Mouse (Mus musculus): ENCODE measurements around the gene Fndc1.

Fndc1 gene

DNA sequence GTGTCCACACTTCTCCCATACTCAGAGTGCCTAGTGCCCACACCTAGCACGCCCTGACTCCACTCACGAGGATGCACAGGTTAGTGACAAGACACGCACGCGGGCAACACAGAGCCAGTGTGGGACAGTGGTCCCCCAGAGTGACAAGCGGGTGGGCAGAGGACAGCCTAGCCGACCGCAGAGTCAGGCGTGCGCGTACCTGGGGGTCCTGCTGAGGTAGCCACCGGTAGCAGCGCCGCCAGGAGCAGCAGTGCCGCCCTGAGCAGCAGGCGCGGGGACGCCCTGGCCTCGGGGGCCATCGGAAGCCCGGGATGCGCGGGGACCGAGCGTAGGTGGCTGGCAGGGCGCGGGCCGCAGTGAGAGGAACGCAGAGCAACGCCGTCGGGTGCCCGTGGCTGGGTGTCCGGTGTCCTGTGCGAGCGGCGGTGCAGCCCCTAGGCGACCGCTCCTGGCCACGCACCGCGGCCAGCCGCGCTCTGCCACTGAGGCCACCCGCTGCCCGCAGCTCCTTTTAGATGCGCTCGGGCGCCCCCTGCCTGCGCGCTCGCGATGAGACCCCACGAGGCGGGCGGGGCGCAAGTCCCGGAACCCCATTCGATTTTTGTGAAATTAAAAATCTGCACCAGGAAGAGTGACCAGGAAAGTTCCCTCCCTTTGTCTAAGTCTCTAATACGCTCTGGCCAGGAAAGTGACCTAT, at the start of gene Fndc1:
TSS of gene Fndc1 (minus strand) at position 484 of the 697 bp plus-strand sequence.
- peak; percentile 72 for DNase-seq

DNA sequence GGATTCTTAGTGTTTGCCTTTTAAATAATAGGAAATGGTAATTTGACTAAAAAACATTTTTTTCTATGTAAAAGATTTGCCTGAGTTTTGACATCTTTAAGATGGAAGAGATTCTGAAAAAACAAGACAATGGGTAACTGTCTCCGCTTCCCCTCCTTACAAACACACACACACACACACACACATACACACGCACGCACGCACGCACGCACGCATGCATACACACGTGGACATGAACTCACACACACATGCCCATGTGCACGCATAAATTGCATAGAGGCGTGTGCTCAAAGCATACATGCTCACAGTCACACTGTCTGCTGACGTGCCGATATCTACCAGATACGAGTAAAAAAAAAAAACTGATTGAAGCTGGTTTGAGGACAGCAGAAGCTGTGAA, 49.4 kb upstream of the Fndc1 start:
- no peak for DNase-seq

DNA sequence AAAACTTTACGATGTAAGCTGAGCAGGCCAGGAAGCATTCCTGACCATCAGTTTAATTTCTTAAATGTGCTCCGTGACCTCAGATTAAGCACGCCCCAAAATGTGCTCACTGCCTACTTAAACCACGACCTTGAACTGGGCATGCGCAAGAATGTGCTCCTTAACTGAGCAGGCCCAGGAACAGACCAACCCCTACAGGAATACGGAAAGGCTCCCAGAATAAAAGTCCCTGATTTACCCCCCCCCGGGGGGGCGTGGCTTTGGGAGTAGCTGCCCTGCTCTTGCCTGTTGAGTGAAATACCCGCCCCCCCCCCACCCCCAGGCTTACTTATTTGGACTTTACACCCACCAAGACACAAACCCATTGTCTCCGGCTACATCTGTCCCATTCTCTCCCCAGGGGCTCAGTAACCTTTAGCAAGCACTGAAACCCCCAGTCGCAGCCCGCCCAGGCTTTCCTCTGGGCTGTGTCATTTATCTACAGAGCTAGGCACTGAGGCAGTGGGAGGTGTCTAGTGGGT, 48.9 kb upstream of the Fndc1 start:
- peak; percentile 52 for DNase-seq

DNA sequence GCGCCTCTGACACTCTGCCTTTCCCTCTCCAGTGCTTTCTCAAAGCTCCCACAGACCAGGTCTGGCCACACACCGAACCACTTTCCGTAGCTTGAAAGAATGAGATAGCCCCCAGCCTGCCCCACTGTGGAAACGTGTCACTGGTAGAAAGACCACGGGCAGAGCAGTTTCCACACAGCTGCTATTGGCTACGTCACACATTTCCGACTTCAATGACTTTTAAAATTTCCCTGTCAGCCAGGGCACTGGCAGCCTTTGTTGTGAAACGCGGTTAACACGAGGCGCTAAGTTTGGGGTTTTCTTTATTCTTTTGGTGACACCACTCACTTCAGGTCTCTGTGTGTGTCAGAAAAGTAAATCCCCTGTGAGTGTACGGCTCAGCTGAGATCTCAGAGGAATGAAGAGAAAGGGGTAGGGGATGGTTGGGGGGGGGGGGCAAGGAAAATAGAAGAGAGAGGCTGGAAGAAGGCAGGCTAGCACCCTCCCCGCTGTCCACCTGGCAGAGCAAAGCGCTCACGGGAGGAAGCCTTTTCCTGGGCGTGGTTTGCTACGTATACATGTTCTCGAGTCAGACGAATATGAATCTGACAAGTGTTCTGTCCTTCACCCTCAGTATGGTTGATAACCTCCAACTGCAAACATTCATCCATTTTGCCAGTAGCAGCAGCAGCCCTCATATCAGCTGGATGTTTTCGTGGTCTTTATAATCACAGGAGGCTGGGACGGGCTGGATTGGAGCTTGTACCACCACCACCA, 47.9 kb upstream of the Fndc1 start:
- DNase-seq = peak; percentile 25

DNA sequence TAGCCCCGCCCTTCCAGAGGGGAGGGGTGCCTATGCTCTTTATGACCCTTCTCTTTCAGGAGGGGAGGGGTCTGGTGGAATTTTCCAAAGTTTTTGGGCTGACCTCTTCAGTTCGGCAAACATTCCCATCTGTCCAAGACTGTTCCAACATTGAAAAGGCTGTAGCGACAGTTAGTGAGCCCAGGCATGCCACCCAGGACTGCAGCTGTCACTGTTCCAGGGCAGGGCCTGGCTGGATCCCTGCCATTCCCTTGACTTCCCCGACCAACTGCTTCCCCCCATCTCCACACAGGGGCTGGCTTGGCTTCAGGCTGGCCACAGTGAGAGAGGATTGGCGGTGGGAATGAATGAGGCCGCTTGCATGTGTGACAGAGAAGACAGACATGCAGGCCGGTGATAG, 46.3 kb upstream of the Fndc1 start:
- DNase-seq = no peak

DNA sequence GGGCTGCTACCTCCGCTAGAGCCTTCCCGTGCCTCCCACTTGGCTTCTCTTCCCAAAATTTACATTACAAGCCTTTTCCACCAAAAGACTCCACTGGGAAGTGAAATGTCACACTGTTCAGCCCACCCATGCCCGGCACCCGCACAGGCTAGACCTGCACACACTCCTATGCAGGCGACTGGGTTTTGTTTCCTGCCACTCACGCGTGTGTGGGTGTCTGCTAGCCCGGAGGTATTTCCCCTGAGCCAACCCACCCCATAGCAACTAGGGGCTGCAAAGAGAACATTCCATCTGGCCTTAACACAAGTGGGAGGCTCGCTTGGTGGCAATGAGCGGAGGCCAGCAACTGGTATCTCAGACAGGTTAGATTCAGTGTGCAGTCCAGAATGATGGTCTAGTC, 44.7 kb upstream of the Fndc1 start:
- no peak for DNase-seq

DNA sequence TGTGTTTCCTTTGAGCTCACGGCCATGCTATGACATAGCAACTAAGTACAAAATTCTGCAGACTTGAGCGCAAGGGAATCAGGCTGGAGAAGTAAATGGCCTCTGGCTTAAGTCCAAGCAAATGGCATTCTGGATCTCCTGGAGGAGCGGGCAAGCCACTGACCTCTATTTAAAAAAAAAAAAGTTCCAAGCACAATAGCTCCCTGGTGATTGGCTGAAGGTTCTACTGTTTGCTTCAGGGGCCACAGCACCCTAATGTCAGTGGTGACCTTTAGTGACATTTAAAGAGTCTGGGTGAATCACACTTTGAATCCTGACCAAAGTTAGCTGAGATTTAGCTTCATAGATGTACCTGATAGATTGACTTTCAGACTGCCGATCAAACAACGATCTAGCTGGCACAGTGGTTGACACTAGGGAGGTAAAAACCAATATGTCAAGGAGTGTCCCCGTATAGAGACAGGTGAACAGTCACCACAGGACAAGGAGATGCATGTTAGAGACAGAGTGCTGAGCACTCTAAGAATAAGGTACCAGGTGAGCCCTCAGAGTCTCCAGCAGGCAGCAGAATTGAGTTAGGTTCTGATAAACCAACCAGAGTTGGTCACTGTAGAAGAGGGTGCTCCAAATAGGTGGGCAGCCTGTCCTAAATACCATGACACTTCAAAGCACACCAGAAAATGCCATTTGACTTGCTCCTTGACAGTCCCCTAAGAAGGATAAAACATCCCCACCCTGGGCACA, 43.9 kb upstream of the Fndc1 start:
- DNase-seq = no peak

DNA sequence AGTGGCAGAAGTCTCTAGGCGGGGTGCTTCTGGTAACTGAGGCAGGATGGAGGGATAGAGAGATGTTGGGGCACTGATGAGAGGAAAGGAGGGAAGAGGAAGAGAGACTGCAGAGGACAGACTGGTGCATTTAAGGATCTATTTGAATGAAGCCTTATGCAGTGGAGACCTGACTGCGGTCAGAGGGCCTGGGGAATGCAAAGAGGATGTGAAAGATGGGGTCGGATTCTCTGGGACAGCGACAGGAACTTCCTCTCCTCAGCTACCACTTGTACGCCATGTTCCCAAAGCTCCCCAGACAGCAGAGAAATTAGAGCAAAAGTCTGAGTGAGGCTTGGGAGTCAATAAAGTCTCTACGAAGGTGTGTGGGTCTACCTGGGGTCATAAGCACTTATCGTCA, 42.0 kb upstream of the Fndc1 start:
- DNase-seq = no peak

DNA sequence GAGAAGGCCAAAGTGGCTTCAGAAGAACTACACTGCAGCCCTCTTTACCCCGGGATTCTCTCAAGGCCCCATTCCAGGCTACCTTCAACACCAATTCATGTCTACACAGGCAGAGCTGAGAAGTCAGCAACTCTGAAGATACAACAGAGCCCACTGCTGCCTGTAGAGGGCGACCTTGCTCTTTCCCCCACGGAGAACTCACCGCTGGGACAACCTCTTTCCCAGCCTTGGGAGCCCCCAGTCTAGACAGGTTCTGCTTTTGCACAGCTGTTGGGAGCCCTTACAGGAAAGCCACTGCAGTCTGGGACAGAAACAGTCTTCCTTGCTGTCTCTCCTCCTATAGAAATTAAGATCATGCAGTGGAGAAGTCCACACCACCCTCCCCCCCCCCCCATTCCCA, 41.5 kb upstream of the Fndc1 start:
- DNase-seq = peak; percentile 84

DNA sequence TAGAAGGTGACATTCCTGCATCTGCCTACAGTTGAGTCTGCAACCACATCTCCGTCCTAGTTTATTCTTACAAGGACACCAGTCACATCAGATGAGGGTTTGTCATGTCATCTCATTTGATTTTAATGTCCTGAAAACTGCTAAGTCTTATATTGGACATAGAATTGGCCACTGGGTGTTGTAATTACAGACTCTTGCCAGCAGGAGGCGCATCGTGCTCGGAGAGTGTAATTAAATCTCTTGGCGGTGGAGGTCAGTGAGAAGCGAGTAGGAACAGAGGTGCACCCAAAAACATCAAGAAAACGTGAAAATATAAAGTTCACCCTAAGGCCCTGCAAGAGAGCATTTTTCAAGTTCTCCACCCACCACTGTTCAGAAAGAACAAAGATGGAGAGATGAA, 37.6 kb upstream of the Fndc1 start:
- DNase-seq = peak; percentile 60

DNA sequence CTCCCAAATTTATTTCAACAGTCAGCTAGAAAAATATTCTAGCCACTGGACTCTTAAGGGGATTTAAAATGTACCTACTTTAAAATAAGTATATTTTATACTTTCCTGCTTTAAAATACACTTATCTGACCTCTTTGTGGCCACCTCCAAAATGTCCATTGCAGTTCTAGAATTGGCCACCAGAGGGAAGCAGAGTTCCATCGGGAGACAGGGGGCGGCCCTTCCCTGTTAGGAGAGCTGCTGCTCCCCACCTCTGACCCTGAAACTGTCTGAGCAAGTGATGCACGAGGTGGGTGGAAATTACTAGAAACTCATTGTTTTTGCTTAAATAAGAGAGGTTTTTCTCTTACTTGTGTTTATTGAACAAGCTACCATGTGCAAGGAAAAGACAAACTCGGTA, 36.6 kb upstream of the Fndc1 start:
- peak; percentile 78 for DNase-seq

DNA sequence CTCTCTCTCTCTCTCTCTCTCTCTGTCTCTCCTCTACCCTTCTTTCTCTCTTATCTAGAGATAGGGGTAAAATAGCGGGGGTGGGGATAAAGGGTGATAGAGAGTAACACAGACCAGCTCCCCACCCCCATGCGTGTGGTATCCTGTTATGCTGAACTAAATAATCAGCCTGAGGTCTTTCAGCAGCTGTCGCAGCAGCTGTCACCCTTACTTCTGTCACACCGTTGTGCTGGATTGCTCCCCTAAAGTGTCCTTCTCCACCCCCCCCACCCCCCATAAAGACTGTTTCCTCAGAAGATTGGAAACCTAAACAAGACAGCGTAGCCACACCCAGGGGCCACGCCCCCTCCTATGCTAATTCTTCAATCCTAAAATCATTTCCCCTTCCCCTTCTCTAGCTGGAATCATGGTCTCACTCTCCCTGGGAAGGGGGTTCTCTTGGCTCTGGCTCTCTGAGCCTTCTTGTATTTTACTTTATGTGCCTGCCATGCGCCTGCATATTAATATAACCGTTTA, 33.8 kb upstream of the Fndc1 start:
- no peak for DNase-seq

DNA sequence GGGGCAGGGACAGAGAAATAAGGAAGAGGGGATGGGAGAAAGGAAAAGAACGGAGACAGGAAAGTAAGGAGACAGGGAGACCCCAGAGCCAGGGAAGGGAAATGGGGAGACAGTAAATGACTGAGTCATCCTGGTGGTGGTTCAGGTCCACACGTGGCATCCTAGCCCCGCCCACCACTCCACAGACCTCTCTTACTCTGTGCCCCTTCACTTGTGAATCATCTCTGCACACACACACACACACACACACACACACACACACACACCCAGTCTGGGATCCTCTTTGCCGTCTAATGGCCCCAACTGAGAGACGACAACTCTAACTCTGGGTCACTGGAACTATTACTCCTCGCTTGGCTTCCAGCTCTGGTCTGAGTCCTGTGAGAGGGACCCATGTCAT, 30.6 kb upstream of the Fndc1 start:
- no peak for DNase-seq

DNA sequence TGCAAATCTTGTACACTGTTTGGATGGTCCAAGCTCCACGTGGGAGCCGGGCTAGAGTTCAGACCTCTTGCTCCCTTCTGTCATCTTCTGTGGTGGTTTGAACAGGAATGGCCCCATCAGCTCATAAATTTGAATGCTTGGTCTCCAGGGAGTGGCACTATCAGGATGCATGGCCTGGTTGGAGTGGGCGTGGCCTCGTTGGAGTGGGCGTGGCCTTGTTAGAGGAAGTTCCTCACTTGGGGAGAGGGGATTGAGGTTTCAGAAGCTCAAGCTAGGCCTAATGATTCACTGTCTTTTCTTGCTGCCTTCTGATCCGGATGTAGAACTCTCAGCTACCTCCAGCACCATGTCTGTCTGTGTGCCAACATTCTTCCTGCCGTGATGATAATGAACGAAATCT, 28.7 kb upstream of the Fndc1 start:
- no peak for DNase-seq

DNA sequence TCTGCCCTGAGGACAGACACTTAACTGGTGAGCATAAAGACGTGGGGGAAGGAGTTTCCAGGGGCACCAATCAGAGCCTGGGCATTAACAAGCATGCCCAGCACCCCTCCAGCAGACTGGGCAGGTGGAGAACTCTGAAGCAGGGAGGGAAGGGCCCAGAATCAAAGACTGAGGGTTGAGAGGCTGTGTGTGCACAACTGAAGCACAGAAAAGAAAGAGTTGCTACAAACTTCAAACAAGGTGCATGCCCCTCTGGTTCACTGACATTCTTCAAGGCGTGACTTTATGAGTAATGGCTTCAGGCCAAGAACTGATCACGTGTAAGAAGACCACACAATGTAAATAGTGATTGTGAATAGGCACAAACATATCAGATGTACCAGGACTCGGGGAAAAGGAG, 24.9 kb upstream of the Fndc1 start:
- peak; percentile 24 for DNase-seq

DNA sequence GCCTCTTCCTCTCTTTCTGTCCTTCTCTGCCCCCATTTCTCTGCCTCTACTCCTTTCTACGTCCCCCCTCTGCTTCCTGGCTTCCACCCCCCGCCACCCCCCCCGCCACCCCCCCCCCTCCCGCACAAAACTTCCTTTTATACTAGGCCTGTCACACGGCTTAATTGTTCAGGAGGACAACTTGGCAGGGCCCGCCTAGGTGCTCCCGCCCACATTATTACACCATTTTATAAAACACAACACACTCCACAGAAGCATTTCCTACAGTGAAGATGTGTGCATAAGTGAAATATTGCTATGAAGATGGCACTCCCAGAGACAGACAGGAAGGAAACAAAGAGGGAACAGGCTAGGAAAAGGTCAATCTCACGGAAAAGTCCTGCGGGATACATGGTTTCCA, 24.4 kb upstream of the Fndc1 start:
- peak; percentile 47 for DNase-seq

DNA sequence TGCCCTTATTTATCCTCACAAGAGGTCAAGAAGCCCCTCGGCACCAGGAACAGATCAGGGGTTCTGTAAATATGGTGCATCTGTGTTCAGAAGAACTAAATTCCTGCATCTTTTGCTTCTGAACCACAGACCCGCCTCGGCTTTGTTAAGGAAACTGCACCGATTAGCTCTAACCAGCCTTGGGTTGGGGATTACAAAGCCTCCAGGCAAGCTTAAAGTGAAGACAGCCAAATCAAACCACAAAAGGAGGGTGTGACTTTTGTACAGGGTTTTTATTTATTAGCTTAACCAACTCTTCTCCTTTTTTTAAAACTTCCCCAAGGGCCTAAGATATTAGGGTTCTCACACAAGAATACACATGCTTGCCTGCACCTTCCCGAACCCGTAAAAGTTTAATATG, 23.1 kb upstream of the Fndc1 start:
- no peak for DNase-seq

DNA sequence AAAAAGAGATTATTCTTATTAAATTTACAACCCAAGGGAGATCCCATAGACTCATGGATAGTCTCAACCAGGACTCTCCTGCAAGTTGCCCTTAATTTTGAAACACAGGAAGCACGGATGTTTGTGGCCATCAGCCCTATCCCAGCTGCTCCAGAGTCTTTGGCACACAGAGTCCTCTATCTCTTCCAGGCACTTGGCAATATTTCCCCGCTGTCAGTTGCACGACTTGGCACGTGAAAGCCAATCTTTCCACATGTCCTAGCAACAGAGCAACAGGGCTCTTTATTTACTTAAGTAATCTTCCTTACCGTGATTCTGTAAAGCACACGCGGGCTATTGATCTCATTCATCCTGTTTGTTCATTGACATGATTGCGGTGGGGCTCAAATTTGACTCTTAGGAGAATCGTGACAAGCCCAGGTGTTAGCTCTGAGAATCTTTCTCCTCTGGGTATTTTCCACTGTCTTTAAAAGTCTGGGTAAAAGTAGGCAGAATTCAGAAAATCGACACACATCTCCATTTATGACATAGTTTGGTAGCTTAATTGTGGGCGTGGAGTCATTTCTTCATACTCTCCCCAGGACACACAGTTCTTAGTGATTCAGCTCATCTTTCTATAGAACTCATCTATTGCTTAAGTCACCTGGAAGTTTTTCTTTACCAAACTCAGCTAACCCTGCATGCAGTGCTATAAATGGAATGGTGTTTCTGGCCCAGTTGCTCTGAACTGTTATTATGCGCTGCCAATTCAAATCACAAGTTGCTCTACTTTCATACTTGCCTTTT, 13.6 kb upstream of the Fndc1 start:
- peak; percentile 81 for DNase-seq

DNA sequence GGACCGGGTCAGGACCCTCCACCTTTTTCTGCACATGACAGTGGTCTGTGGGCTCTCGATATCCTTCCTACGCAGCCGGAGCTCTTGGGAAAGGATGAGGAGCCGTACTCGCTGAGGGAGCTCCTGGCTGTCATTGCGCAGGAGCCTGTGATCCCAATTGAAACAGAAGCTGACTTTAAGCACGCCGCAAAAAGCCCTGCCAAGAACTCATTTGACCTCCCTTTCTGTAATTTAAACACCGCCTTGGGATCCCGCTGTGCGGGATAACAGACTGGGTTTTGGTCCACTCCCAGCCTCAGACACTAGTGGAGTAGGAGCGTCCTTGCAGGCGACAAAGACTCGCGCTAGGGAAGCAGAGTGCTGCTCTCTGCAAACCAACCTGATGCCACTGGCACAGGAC, 484 bp upstream of the Fndc1 start:
- no peak for DNase-seq

DNA sequence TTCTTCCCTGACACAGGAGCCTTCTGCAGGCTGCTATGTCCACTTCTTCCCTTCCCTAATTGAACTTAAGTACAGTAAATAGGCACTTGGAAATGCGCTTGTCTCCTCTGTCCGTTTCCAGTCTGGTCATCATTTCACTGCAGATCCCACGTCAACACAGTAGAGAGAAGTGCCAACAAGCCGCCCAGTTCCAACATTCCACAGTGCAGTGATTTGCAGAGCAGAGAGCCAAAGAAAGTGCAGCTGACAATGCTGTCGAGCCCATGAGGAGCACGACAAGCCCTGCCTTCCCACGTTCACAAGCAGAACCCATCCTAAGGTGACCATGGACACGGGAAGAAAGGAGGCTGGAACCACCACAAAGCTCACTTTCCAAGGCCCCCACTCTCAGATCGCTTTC, 1.7 kb downstream of the Fndc1 start:
- DNase-seq = peak; percentile 44

DNA sequence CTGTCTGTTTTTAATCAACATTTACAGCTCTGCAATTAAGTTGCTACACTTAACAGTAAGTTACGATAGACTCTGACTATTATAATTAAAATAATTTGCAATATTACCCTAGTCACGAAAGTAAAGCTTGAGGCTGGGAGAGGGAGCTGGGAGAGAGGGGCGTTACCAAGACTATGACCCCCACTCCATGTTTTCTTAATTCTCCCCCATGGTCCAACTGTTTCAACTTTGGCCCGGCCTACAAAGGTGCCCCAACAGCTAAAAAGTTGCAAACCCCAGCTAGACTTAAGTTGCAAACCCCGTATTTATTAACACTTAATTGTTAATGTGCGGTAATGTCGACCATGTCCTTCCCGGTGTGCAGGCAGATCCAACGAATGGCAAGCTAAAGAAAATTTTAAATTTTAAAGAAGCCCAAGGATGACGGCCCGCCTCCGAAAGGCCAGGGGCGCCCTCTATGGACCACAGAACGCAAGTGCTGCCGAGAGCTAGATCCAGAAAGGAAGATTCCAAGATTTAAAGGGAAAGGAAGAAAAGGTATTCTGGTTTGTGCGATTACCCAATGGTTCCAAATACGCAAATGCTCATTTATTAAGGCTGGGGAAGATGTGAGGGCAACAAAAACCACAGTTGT, 5.4 kb downstream of the Fndc1 start:
- peak; percentile 49 for DNase-seq

DNA sequence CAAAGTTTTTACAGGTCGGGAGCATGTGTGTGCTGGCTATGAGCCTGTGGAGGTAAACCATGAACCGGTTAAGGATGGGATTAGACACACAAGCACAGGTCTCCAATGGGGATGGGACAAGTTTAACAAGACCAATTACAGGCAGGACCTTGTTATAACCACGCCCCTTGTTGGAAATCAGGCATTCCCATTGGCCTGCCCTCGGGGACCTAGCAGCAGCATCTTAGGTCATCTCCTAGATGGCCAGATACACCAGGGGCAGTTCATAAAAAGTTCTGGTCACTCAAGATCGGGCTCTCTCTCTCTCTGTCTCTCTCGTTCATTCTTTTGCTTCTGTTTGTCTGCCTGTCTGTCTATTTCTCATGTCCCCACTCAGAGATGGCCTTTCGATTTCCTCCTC, 6.9 kb downstream of the Fndc1 start:
- no peak for DNase-seq
